Mouse (Mus musculus): ENCODE data around the gene Cry2. TPM values are rescaled to one million over a fixed set of nuclear protein-coding genes. Genes with fewer than 3 reads are reported as not detected.

Cry2 gene
- polyA plus RNA-seq, 1 experiment = 8.4 TPM

- H3K27ac ChIP-seq (ENCODE audit: insufficient read depth, low read length) = peak overlapping the region; percentile 67; the same call in 1 of the 2 replicates
- WGBS = 89% methylated on average over 9 of the region's 9 CpGs
- TF ChIP-seq POLR2A (IDR thresholded peaks at IDR 0.05; ENCODE audit: low read depth, low read length) (no peak), CTCF (IDR thresholded peaks at IDR 0.05; ENCODE audit: extremely low read depth, insufficient read depth, insufficient read length, insufficient replicate concordance) (no peak)
- no peak for DNase-seq (ENCODE audit: low read depth in 1 of 2, low spot score in 2 of 2)
- peaks cover 11% of the 10 kb centered on the region for H3K36me3 ChIP-seq (ENCODE audit: control insufficient read depth, insufficient read depth, low read length)
- no peaks in the 10 kb centered on the region for H3K27me3 ChIP-seq (ENCODE audit: control insufficient read depth, insufficient read depth, low read length)
- no peaks in the 10 kb centered on the region for H3K4me1 ChIP-seq (ENCODE audit: control insufficient read depth, insufficient read depth, insufficient read length)
- H3K4me3 ChIP-seq (ENCODE audit: extremely low read depth, insufficient read depth, insufficient read length) = no peak overlapping the region
Measured at GRCm38 (mm10) chr2:92423156-92423555, 10.7 kb downstream of the Cry2 start.

- Histone ChIP-seq H3K4me1 (ENCODE audit: control insufficient read depth, insufficient read depth, insufficient read length) (no peaks in the 10 kb centered on the region), H3K4me3 (ENCODE audit: extremely low read depth, insufficient read depth, insufficient read length) (no peak overlapping the region), H3K36me3 (ENCODE audit: control insufficient read depth, insufficient read depth, low read length) (peaks cover 12% of the 10 kb centered on the region), H3K27ac (ENCODE audit: insufficient read depth, low read length) (no peak overlapping the region), H3K27me3 (ENCODE audit: control insufficient read depth, insufficient read depth, low read length) (no peaks in the 10 kb centered on the region)
- DNase-seq (ENCODE audit: low read depth in 1 of 2, low spot score in 2 of 2) = no peak
- WGBS = 44% methylated on average over 10 of the region's 10 CpGs
- TF ChIP-seq CTCF (IDR thresholded peaks at IDR 0.05; ENCODE audit: extremely low read depth, insufficient read depth, insufficient read length, insufficient replicate concordance) = no peak
- TF ChIP-seq POLR2A (IDR thresholded peaks at IDR 0.05; ENCODE audit: low read depth, low read length) = no peak
Measured at GRCm38 (mm10) chr2:92422388-92423135, 11.3 kb downstream of the Cry2 start.

- no peak for TF ChIP-seq POLR2A (IDR thresholded peaks at IDR 0.05; ENCODE audit: low read depth, low read length)
- TF ChIP-seq CTCF (IDR thresholded peaks at IDR 0.05; ENCODE audit: extremely low read depth, insufficient read depth, insufficient read length, insufficient replicate concordance) = no peak
- no peaks in the 10 kb centered on the region for H3K27me3 ChIP-seq (ENCODE audit: control insufficient read depth, insufficient read depth, low read length)
- peaks cover 14% of the 10 kb centered on the region for H3K36me3 ChIP-seq (ENCODE audit: control insufficient read depth, insufficient read depth, low read length)
- no peak overlapping the region for H3K4me3 ChIP-seq (ENCODE audit: extremely low read depth, insufficient read depth, insufficient read length)
- 87% methylated on average over 7 of the region's 7 CpGs for WGBS
- H3K4me1 ChIP-seq (ENCODE audit: control insufficient read depth, insufficient read depth, insufficient read length) = no peaks in the 10 kb centered on the region
- no peak overlapping the region for H3K27ac ChIP-seq (ENCODE audit: insufficient read depth, low read length)
- no peak for DNase-seq (ENCODE audit: low read depth in 1 of 2, low spot score in 2 of 2)
Measured at GRCm38 (mm10) chr2:92421723-92422387, 12.0 kb downstream of the Cry2 start.

GRCm38 (mm10) chr2:92411705-92412104 lies 22.1 kb downstream of the Cry2 start:
- TF ChIP-seq POLR2A (IDR thresholded peaks at IDR 0.05; ENCODE audit: low read depth, low read length) = no peak
- no peak for TF ChIP-seq CTCF (IDR thresholded peaks at IDR 0.05; ENCODE audit: extremely low read depth, insufficient read depth, insufficient read length, insufficient replicate concordance)
- Histone ChIP-seq H3K4me3 (ENCODE audit: extremely low read depth, insufficient read depth, insufficient read length) (no peak overlapping the region), H3K36me3 (ENCODE audit: control insufficient read depth, insufficient read depth, low read length) (peaks cover 46% of the 10 kb centered on the region), H3K27ac (ENCODE audit: insufficient read depth, low read length) (no peak overlapping the region), H3K27me3 (ENCODE audit: control insufficient read depth, insufficient read depth, low read length) (no peaks in the 10 kb centered on the region), H3K4me1 (ENCODE audit: control insufficient read depth, insufficient read depth, insufficient read length) (no peaks in the 10 kb centered on the region)
- WGBS = 95% methylated on average over 10 of the region's 10 CpGs
- DNase-seq (ENCODE audit: low read depth in 1 of 2, low spot score in 2 of 2) = no peak

GRCm38 (mm10) chr2:92408309-92409045 lies 25.4 kb downstream of the Cry2 start:
- no peak for DNase-seq (ENCODE audit: low read depth in 1 of 2, low spot score in 2 of 2)
- peaks cover 31% of the 10 kb centered on the region for H3K36me3 ChIP-seq (ENCODE audit: control insufficient read depth, insufficient read depth, low read length)
- H3K4me3 ChIP-seq (ENCODE audit: extremely low read depth, insufficient read depth, insufficient read length) = no peak overlapping the region
- H3K27ac ChIP-seq (ENCODE audit: insufficient read depth, low read length) = no peak overlapping the region
- 95% methylated on average over 18 of the region's 18 CpGs for WGBS
- no peaks in the 10 kb centered on the region for H3K27me3 ChIP-seq (ENCODE audit: control insufficient read depth, insufficient read depth, low read length)
- TF ChIP-seq POLR2A (IDR thresholded peaks at IDR 0.05; ENCODE audit: low read depth, low read length) = no peak
- TF ChIP-seq CTCF (IDR thresholded peaks at IDR 0.05; ENCODE audit: extremely low read depth, insufficient read depth, insufficient read length, insufficient replicate concordance) = no peak
- no peaks in the 10 kb centered on the region for H3K4me1 ChIP-seq (ENCODE audit: control insufficient read depth, insufficient read depth, insufficient read length)

- 90% methylated on average over 7 of the region's 7 CpGs for WGBS
- no peak for DNase-seq (ENCODE audit: low read depth in 1 of 2, low spot score in 2 of 2)
- Histone ChIP-seq H3K4me3 (ENCODE audit: extremely low read depth, insufficient read depth, insufficient read length) (no peak overlapping the region), H3K36me3 (ENCODE audit: control insufficient read depth, insufficient read depth, low read length) (peaks cover 14% of the 10 kb centered on the region), H3K27ac (ENCODE audit: insufficient read depth, low read length) (no peak overlapping the region), H3K4me1 (ENCODE audit: control insufficient read depth, insufficient read depth, insufficient read length) (no peaks in the 10 kb centered on the region), H3K27me3 (ENCODE audit: control insufficient read depth, insufficient read depth, low read length) (peaks cover 8% of the 10 kb centered on the region)
- TF ChIP-seq CTCF (IDR thresholded peaks at IDR 0.05; ENCODE audit: extremely low read depth, insufficient read depth, insufficient read length, insufficient replicate concordance) (no peak), POLR2A (IDR thresholded peaks at IDR 0.05; ENCODE audit: low read depth, low read length) (no peak)
Measured at GRCm38 (mm10) chr2:92405687-92406086, 28.2 kb downstream of the Cry2 start.

Measured in spleen, adult 2 months (tissue).